Mouse (Mus musculus): Measurements from ENCODE around the gene Foxd2. TPM values are rescaled to one million over a fixed set of nuclear protein-coding genes. Genes with fewer than 3 reads are reported as not detected.
A peak's percentile ranks its signal among the peaks of the same experiment; 100 is the strongest.

Foxd2 gene
- polyA plus RNA-seq, 1 experiment = 0.57 TPM

GRCm38 (mm10) chr4:114901643-114902351, 6.9 kb downstream of the Foxd2 start:
- Histone ChIP-seq H3K4me1 (ENCODE audit: control insufficient read depth, insufficient read depth, low read length) (no peaks in the 10 kb centered on the region), H3K4me3 (replicated peaks; ENCODE audit: control insufficient read depth, low read depth, low read length) (no peak overlapping the region), H3K27ac (ENCODE audit: control insufficient read depth, insufficient read depth, low read depth, low read length, poor library complexity) (no peak overlapping the region; the same call in 1 of the 2 replicates)
- WGBS = 2% methylated on average over 42 of the region's 42 CpGs
- no peak for TF ChIP-seq POLR2A (IDR thresholded peaks at IDR 0.05; ENCODE audit: borderline replicate concordance, control insufficient read depth, low read depth, low read length)
- TF ChIP-seq CTCF (IDR thresholded peaks at IDR 0.05; ENCODE audit: control insufficient read depth, insufficient read depth, low read length) = no peak

DNA sequence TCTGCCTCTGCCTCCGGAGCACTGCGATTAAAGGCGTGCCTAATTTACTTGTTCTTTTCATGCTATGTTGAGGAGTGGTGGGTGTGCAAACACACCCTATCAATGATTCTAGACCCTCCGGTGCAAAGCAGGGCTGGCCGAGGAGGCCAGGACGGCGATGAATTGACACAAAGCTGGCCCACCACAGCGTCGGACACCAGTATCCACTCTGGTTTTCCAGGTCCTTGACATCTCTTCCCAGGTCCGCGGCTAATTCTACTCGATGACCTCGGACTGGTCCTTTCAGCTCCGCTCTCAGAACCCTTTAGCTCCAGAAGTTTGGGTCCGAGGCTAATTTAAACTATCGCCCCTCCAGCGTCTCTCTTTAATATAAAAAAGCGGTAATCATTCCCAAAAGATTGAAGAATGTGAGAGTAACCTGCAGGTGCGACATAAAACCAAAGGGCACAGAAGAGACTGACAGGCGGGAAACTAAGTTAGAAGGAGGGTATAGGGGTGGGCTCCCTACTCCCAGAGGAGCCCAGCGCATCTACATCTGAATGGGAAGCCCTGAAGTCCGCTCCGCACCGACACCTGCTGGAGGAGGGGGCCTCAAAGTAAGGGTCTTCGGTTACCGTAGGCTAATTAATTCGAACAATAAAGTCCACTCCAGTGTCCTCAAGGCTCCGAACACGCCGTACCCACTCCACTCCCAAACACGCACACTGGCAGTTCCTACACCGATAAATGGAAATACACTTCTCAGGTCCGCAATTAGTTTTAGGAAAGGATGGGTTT, 7.6 kb downstream of the Foxd2 start:
- no peak for TF ChIP-seq POLR2A (IDR thresholded peaks at IDR 0.05; ENCODE audit: borderline replicate concordance, control insufficient read depth, low read depth, low read length)
- no peak for TF ChIP-seq CTCF (IDR thresholded peaks at IDR 0.05; ENCODE audit: control insufficient read depth, insufficient read depth, low read length)
- Histone ChIP-seq H3K4me3 (replicated peaks; ENCODE audit: control insufficient read depth, low read depth, low read length) (no peak overlapping the region), H3K27ac (ENCODE audit: control insufficient read depth, insufficient read depth, low read depth, low read length, poor library complexity) (no peak overlapping the region), H3K4me1 (ENCODE audit: control insufficient read depth, insufficient read depth, low read length) (no peaks in the 10 kb centered on the region)
- WGBS = 14% methylated on average over 33 of the region's 33 CpGs

DNA sequence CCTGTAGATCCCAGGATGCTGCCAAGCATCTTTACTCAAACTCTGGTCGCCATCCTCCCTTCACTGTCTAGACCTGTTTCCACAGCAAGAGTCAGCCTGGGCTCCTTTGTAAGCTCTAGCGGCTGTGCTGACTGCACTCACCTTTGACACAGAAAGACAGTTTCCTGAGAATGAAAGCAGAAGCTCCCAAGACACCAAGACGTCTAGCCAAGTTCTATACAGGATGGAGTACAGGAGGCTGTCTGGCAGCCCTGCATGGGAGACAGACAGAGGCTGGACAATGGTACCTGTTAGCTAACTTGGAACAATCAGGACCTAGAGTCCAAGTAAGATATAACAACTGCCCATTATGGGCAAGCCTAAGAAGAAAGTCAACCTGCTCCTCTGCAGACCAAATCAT, 8.8 kb downstream of the Foxd2 start:
- H3K4me3 ChIP-seq (replicated peaks; ENCODE audit: control insufficient read depth, low read depth, low read length) = no peak overlapping the region
- 10% methylated on average over 3 of the region's 3 CpGs for whole genome bisulfite sequencing
- TF ChIP-seq CTCF (IDR thresholded peaks at IDR 0.05; ENCODE audit: control insufficient read depth, insufficient read depth, low read length) = no peak
- TF ChIP-seq POLR2A (IDR thresholded peaks at IDR 0.05; ENCODE audit: borderline replicate concordance, control insufficient read depth, low read depth, low read length) = no peak
- H3K27ac ChIP-seq (ENCODE audit: control insufficient read depth, insufficient read depth, low read depth, low read length, poor library complexity) = no peak overlapping the region
- H3K4me1 ChIP-seq (ENCODE audit: control insufficient read depth, insufficient read depth, low read length) = no peaks in the 10 kb centered on the region

GRCm38 (mm10) chr4:114897853-114898252, 10.8 kb downstream of the Foxd2 start:
- no peak overlapping the region for H3K27ac ChIP-seq (ENCODE audit: control insufficient read depth, insufficient read depth, low read depth, low read length, poor library complexity)
- WGBS = 8% methylated on average over 4 of the region's 4 CpGs
- no peak for TF ChIP-seq POLR2A (IDR thresholded peaks at IDR 0.05; ENCODE audit: borderline replicate concordance, control insufficient read depth, low read depth, low read length)
- peak; percentile 31; the same call in 1 of the 2 replicates for TF ChIP-seq CTCF (IDR thresholded peaks at IDR 0.05; ENCODE audit: control insufficient read depth, insufficient read depth, low read length)
- no peak overlapping the region for H3K4me3 ChIP-seq (replicated peaks; ENCODE audit: control insufficient read depth, low read depth, low read length)
- no peaks in the 10 kb centered on the region for H3K4me1 ChIP-seq (ENCODE audit: control insufficient read depth, insufficient read depth, low read length)

GRCm38 (mm10) chr4:114882232-114882631, 26.4 kb downstream of the Foxd2 start:
- no peak overlapping the region for H3K4me3 ChIP-seq (replicated peaks; ENCODE audit: control insufficient read depth, low read depth, low read length)
- H3K4me1 ChIP-seq (ENCODE audit: control insufficient read depth, insufficient read depth, low read length) = no peaks in the 10 kb centered on the region
- 83% methylated on average over 1 of the region's 1 CpGs for WGBS
- TF ChIP-seq POLR2A (IDR thresholded peaks at IDR 0.05; ENCODE audit: borderline replicate concordance, control insufficient read depth, low read depth, low read length) (no peak), CTCF (IDR thresholded peaks at IDR 0.05; ENCODE audit: control insufficient read depth, insufficient read depth, low read length) (no peak)
- no peak overlapping the region for H3K27ac ChIP-seq (ENCODE audit: control insufficient read depth, insufficient read depth, low read depth, low read length, poor library complexity)

GRCm38 (mm10) chr4:114876441-114876972, 32.2 kb downstream of the Foxd2 start:
- WGBS = 62% methylated on average over 8 of the region's 8 CpGs
- Histone ChIP-seq H3K4me3 (replicated peaks; ENCODE audit: control insufficient read depth, low read depth, low read length) (no peak overlapping the region), H3K4me1 (ENCODE audit: control insufficient read depth, insufficient read depth, low read length) (no peaks in the 10 kb centered on the region), H3K27ac (ENCODE audit: control insufficient read depth, insufficient read depth, low read depth, low read length, poor library complexity) (no peak overlapping the region)
- TF ChIP-seq CTCF (IDR thresholded peaks at IDR 0.05; ENCODE audit: control insufficient read depth, insufficient read depth, low read length) = no peak
- TF ChIP-seq POLR2A (IDR thresholded peaks at IDR 0.05; ENCODE audit: borderline replicate concordance, control insufficient read depth, low read depth, low read length) = no peak

GRCm38 (mm10) chr4:114869765-114870490, 38.7 kb downstream of the Foxd2 start:
- Histone ChIP-seq H3K4me3 (replicated peaks; ENCODE audit: control insufficient read depth, low read depth, low read length) (no peak overlapping the region), H3K27ac (ENCODE audit: control insufficient read depth, insufficient read depth, low read depth, low read length, poor library complexity) (no peak overlapping the region), H3K4me1 (ENCODE audit: control insufficient read depth, insufficient read depth, low read length) (no peaks in the 10 kb centered on the region)
- 77% methylated on average over 11 of the region's 11 CpGs for WGBS
- TF ChIP-seq POLR2A (IDR thresholded peaks at IDR 0.05; ENCODE audit: borderline replicate concordance, control insufficient read depth, low read depth, low read length) = no peak

- 65% methylated on average over 5 of the region's 5 CpGs for WGBS
- no peak overlapping the region for H3K4me3 ChIP-seq (replicated peaks; ENCODE audit: control insufficient read depth, low read depth, low read length)
- no peak for TF ChIP-seq CTCF (IDR thresholded peaks at IDR 0.05; ENCODE audit: control insufficient read depth, insufficient read depth, low read length)
- TF ChIP-seq POLR2A (IDR thresholded peaks at IDR 0.05; ENCODE audit: borderline replicate concordance, control insufficient read depth, low read depth, low read length) = no peak
- H3K4me1 ChIP-seq (ENCODE audit: control insufficient read depth, insufficient read depth, low read length) = no peaks in the 10 kb centered on the region
- no peak overlapping the region for H3K27ac ChIP-seq (ENCODE audit: control insufficient read depth, insufficient read depth, low read depth, low read length, poor library complexity)
Measured at GRCm38 (mm10) chr4:114863166-114863565, 45.5 kb downstream of the Foxd2 start.

All from bone marrow, adult 2 months (tissue).